Mouse (Mus musculus) heart, embryonic 11.5 days (tissue): ENCODE measurements around the gene Dennd1a. TPM values are rescaled to one million over a fixed set of nuclear protein-coding genes. Genes with fewer than 3 reads are reported as not detected.

Experiments
- ATAC-seq: fragments of 200-750 bp; cut with Nextera tagmentation; replicated peaks from 2 replicates; pipeline ENCODE4 v1.8.0; 2017; ENCODE audit warnings: moderate library complexity; ENCODE audit not compliant: insufficient number of reproducible peaks, low FRiP score, low TSS enrichment
- H3K27ac ChIP-seq: fragments of 300-500 bp; sonication (generic); 2 replicates; pipeline ENCODE4 v1.5.1; 2014; ENCODE audit warnings: mild to moderate bottlenecking, low read depth, low read length
- H3K27me3 ChIP-seq: fragments of 300-500 bp; sonication (generic); 2 replicates; pipeline ENCODE4 v1.6.1; 2014; ENCODE audit warnings: mild to moderate bottlenecking, low read length, mixed read lengths; ENCODE audit not compliant: control insufficient read depth, insufficient read depth
- H3K36me3 ChIP-seq: fragments of 300-500 bp; sonication (generic); 2 replicates; pipeline ENCODE4 v1.6.1; 2014; ENCODE audit warnings: mild to moderate bottlenecking, low read length, moderate library complexity, mixed read lengths; ENCODE audit not compliant: control insufficient read depth, insufficient read depth
- H3K4me1 ChIP-seq: fragments of 300-500 bp; sonication (generic); 2 replicates; pipeline ENCODE4 v1.6.1; 2014; ENCODE audit warnings: low read length; ENCODE audit not compliant: control insufficient read depth, insufficient read depth
- H3K4me2 ChIP-seq: fragments of 300-500 bp; sonication (generic); 2 replicates; pipeline ENCODE4 v1.6.1; 2014; ENCODE audit warnings: mild to moderate bottlenecking, moderate library complexity
- H3K4me3 ChIP-seq: fragments of 300-500 bp; sonication (generic); 2 replicates; pipeline ENCODE4 v1.5.1; 2014; ENCODE audit warnings: low read depth, low read length
- H3K9ac ChIP-seq: fragments of 300-500 bp; sonication (generic); 2 replicates; pipeline ENCODE4 v1.6.1; 2014; ENCODE audit warnings: mild to moderate bottlenecking, low read depth, low read length, moderate library complexity
- H3K9me3 ChIP-seq: fragments of 300-500 bp; sonication (generic); replicated peaks from 2 replicates; pipeline ENCODE4 v1.6.1; 2016; ENCODE audit warnings: low read length; ENCODE audit not compliant: control insufficient read depth
- WGBS: fragments of 180-500 bp; shearing (Covaris S2); extraction: QIAGEN DNeasy Blood & Tissue Kit; methylation state at CpG from one replicate; pipeline ENCODE4 v1.1.7; 2014; ENCODE audit not compliant: insufficient replicate concordance; 5-methylcytosine and 5-hydroxymethylcytosine counted together
- polyA plus RNA-seq: library from polyadenylated mRNA; unstranded; fragments of >200 nt; fragmentation: Nextera tagmentation; extraction: Ambion mirVana; gene quantifications from 2 replicates; pipeline ENCODE4 v1.2.1, GENCODE M21; 2014

Dennd1a gene
- polyA plus RNA-seq, 1 experiment from 2014 or later, result 9.6 TPM

DNA sequence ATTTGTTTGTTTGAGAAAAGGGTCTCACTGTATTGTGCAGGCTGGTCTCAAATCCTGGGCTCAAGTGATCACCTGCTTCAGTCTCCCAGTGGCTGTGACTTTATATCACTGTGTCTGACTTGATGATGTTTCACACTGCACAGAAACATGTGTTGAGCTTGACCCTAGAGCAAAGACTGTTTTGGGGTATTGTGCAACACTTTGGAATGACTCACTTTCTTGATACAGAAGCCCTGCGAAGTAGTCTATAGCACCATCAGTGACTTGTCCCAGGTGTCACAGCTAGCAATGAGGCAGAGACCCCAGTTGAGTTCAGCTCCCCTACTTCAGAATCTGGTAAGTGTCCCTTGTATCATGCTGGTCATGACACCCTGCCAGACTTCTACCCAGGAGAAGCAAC, 429.7 kb downstream of the Dennd1a start:
- no peak overlapping the region for H3K4me2 ChIP-seq
- no peaks in the 10 kb centered on the region for H3K4me1 ChIP-seq
- no peaks in the 10 kb centered on the region for H3K9me3 ChIP-seq
- H3K9ac ChIP-seq, result no peak overlapping the region
- no peak for ATAC-seq
- no peaks in the 10 kb centered on the region for H3K27me3 ChIP-seq
- no peak overlapping the region for H3K27ac ChIP-seq
- H3K36me3 ChIP-seq, result no peaks in the 10 kb centered on the region
- no peak overlapping the region for H3K4me3 ChIP-seq
- 82% methylated on average over 1 of the region's 1 CpGs for WGBS

DNA sequence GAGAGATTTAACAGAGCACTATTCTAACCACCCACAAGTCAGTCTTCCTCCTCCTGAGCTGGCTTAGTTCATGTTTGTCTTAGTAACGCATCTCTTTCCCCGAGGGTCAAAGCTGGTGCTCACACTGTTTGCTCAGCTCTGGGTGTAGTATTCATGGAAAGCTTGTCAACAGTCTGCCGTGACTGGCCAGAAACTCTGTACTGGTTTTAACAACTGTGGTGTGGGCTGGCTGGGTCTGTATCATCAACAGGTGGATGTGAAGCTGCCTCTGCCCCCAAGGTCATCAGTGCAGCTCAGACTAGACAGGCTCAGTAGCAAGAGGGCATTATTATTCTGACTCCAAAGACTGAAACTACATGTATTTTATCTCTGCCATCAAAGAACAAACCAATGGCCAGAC, 430.2 kb downstream of the Dennd1a start:
- ATAC-seq, result no peak
- Histone ChIP-seq H3K4me2 (no peak overlapping the region), H3K27ac (no peak overlapping the region), H3K9ac (no peak overlapping the region), H3K4me3 (no peak overlapping the region), H3K9me3 (no peaks in the 10 kb centered on the region), H3K36me3 (no peaks in the 10 kb centered on the region), H3K4me1 (no peaks in the 10 kb centered on the region), H3K27me3 (no peaks in the 10 kb centered on the region)
- WGBS, result 63% methylated on average over 3 of the region's 3 CpGs

DNA sequence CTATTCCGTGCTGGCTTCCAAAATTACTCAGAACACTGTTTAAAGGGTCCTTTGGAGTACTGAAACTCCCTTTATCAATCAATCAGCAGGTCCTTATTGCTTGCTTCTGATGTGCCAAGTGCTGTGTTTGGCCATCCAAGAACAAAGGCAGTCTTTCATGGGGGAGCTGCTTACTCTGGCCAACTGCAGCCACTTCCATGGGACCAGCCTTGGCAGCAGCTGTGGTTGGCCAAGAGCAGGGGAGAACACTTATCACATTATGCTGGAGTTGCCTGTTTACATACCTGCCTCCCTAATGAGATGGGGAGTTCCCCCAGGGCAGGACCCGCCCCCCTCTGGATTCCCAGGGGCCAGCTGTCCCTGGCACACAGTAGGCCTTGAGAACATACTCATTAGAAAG, 432.0 kb downstream of the Dennd1a start:
- WGBS, result 45% methylated on average over 2 of the region's 2 CpGs
- no peak overlapping the region for H3K4me3 ChIP-seq
- no peaks in the 10 kb centered on the region for H3K9me3 ChIP-seq
- no peaks in the 10 kb centered on the region for H3K27me3 ChIP-seq
- H3K4me2 ChIP-seq, result no peak overlapping the region
- no peak overlapping the region for H3K27ac ChIP-seq
- ATAC-seq, result no peak
- no peak overlapping the region for H3K9ac ChIP-seq
- H3K36me3 ChIP-seq, result no peaks in the 10 kb centered on the region
- peaks cover 10% of the 10 kb centered on the region; the same call in 1 of the 2 replicates for H3K4me1 ChIP-seq

DNA sequence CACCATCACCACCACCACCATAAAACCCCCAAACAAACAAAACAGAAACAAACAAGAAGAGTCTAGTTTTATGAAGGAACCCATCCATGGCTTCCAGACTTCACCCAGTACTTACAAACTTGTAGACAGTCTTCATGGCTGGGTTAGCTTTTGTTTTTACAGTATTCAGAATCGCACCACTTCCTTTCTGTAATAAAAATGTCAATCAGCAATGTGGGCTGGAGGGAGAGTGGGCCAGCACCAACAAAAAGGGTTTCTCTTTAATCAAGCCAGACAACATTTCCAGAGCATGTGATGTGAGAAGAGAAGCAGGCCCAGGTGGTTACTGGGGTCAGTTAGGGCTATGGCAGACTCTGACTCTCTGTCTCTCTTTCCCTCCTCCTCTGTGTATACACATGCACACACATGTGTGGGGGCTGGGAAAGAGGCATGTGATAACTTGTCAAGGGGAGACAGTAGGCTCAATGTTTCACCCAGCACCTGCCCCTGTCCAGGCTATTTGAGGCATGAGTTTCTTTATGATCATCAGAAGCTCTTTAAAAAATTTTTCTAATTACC, 433.2 kb downstream of the Dennd1a start:
- no peak overlapping the region for H3K27ac ChIP-seq
- no peaks in the 10 kb centered on the region for H3K9me3 ChIP-seq
- H3K4me2 ChIP-seq, result no peak overlapping the region
- H3K36me3 ChIP-seq, result no peaks in the 10 kb centered on the region
- H3K27me3 ChIP-seq, result no peaks in the 10 kb centered on the region
- no peak overlapping the region for H3K9ac ChIP-seq
- H3K4me1 ChIP-seq, result peaks cover 16% of the 10 kb centered on the region; the same call in 1 of the 2 replicates
- no peak for ATAC-seq
- 74% methylated on average over 1 of the region's 1 CpGs for whole genome bisulfite sequencing
- H3K4me3 ChIP-seq, result no peak overlapping the region

GRCm38 (mm10) chr2:37850626-37851025, 436.6 kb downstream of the Dennd1a start:
- Histone ChIP-seq H3K9ac (no peak overlapping the region), H3K9me3 (no peaks in the 10 kb centered on the region), H3K27ac (no peak overlapping the region; the same call in 1 of the 2 replicates), H3K4me1 (peaks cover 16% of the 10 kb centered on the region; the same call in 1 of the 2 replicates), H3K36me3 (no peaks in the 10 kb centered on the region), H3K4me3 (no peak overlapping the region), H3K4me2 (no peak overlapping the region), H3K27me3 (no peaks in the 10 kb centered on the region)
- WGBS, result 36% methylated on average over 1 of the region's 1 CpGs
- no peak for ATAC-seq

GRCm38 (mm10) chr2:37849357-37849756, 437.8 kb downstream of the Dennd1a start:
- Histone ChIP-seq H3K27me3 (no peaks in the 10 kb centered on the region), H3K4me3 (no peak overlapping the region), H3K4me1 (peaks cover 16% of the 10 kb centered on the region; the same call in 1 of the 2 replicates), H3K9me3 (no peaks in the 10 kb centered on the region), H3K9ac (no peak overlapping the region), H3K36me3 (no peaks in the 10 kb centered on the region), H3K27ac (no peak overlapping the region), H3K4me2 (no peak overlapping the region)
- 74% methylated on average over 3 of the region's 3 CpGs for WGBS
- no peak for ATAC-seq

- Histone ChIP-seq H3K4me3 (no peak overlapping the region), H3K27ac (no peak overlapping the region), H3K9me3 (no peaks in the 10 kb centered on the region), H3K4me2 (no peak overlapping the region), H3K27me3 (no peaks in the 10 kb centered on the region), H3K36me3 (no peaks in the 10 kb centered on the region), H3K9ac (no peak overlapping the region), H3K4me1 (peaks cover 13% of the 10 kb centered on the region)
- WGBS, result 27% methylated on average over 4 of the region's 4 CpGs
- no peak for ATAC-seq
Measured at GRCm38 (mm10) chr2:37842719-37843118, 444.5 kb downstream of the Dennd1a start.

DNA sequence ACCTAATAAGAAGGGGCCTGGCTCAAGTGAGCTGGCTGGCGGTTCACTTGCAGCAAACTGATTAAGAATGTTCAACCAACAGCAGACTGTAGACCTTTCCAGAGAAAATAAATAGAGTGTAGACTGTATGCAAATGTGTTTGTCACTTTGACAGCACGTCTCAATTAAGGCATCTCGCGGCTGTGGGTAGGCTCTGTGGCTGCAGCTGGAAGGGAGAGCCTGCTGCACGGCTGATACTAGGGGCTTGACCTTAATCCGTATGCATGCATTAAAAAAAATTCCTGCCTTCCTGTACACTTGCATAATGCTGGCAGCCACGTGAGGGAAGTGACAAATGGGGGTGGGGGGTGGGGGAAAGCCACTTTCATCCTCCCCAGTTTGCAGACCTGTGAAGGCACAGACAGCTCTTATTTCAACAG, 445.0 kb downstream of the Dennd1a start:
- no peak overlapping the region for H3K4me2 ChIP-seq
- no peak for ATAC-seq
- H3K9ac ChIP-seq, result no peak overlapping the region
- H3K4me3 ChIP-seq, result no peak overlapping the region
- WGBS, result 12% methylated on average over 7 of the region's 7 CpGs
- H3K9me3 ChIP-seq, result no peaks in the 10 kb centered on the region
- no peaks in the 10 kb centered on the region for H3K36me3 ChIP-seq
- peaks cover 13% of the 10 kb centered on the region for H3K4me1 ChIP-seq
- H3K27me3 ChIP-seq, result no peaks in the 10 kb centered on the region
- no peak overlapping the region for H3K27ac ChIP-seq

DNA sequence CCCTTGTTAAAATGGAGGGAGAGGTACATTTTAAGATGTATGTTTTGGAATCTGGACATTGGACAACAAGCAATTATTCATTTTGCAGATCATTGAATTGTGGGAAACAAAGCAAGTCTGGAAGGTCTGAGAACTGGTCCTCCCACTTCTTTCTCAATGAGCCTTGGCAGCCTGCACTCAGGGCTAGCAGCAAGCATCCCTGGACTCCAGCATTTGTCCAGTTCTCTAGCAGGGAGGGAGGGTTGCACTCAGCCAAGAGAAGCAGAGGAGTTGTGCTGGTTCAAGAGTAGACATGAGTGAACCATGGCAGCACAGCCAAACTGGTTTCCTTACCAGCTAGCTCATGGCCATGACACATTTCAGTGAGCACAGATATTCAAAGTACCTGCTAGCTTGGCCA, 447.3 kb downstream of the Dennd1a start:
- Histone ChIP-seq H3K4me1 (peaks cover 13% of the 10 kb centered on the region), H3K36me3 (no peaks in the 10 kb centered on the region), H3K27ac (no peak overlapping the region), H3K4me2 (no peak overlapping the region), H3K9me3 (no peaks in the 10 kb centered on the region), H3K9ac (no peak overlapping the region), H3K4me3 (no peak overlapping the region), H3K27me3 (no peaks in the 10 kb centered on the region)
- no peak for ATAC-seq
